8 mouse cellular contexts compared by ENCODE assay signal in the genomic region with DNA sequence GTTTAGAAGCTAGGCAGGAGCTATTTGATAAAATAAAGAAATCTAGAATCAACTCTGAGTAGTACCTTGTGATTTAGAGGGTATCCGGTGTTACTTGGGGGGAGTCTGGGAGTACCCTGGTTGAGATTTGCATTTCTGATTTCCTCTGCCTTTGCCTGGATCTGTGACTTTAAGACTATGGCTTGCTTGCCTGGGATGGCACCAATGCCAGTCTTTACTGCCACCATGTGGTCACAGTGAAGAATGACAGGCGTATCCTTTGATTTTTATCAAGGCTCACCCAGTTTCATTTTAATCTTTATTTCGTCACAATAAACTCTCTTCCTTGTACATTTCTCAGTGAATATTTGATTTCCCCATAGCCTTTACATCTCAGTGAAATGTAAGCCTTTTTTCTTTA. TPM values are rescaled to one million over a fixed set of nuclear protein-coding genes. Genes with fewer than 3 reads are reported as not detected.
DNase-seq lines count a peak whose midpoint lies in the region; ATAC-seq and TF ChIP-seq lines count a peak whose summit lies in the region.
"Had no signal": no experiment of that assay in that cellular context is flagged by ENCODE, and none has a peak within 500 bp of the region (broad histone marks: within the 10 kb centered on the region; RNA-seq: fewer than 3 reads in every experiment).

No protein-coding gene starts in this region.

- no peak overlapping the region for H3K9ac ChIP-seq in limb, embryonic 11.5 days (ENCODE audit: low read length)
- H3K9ac ChIP-seq in lung, postnatal 0 days (replicated peaks; ENCODE audit: low read depth): no peak overlapping the region

- no peaks in the 10 kb centered on the region for H3K4me1 ChIP-seq in limb, embryonic 11.5 days (ENCODE audit: control insufficient read depth, insufficient read depth, low read length)
- H3K4me1 ChIP-seq in limb, embryonic 10.5 days: no peaks in the 10 kb centered on the region
- no peaks in the 10 kb centered on the region for H3K4me1 ChIP-seq in G1E (ENCODE audit: insufficient read depth, low read depth, low read length)
- no peaks in the 10 kb centered on the region for H3K4me1 ChIP-seq in lung, postnatal 0 days (ENCODE audit: insufficient read depth, low read depth, low read length)

- H3K4me2 ChIP-seq in limb, embryonic 11.5 days (ENCODE audit: low read depth, severe bottlenecking): no peak overlapping the region
- H3K4me2 ChIP-seq in lung, postnatal 0 days (replicated peaks; ENCODE audit: low read depth, low read length): no peak overlapping the region

- no peaks in the 10 kb centered on the region for H3K9me3 ChIP-seq in limb, embryonic 11.5 days (ENCODE audit: control insufficient read depth, low read length)
- no peaks in the 10 kb centered on the region for H3K9me3 ChIP-seq in limb, embryonic 10.5 days (replicated peaks)
- H3K9me3 ChIP-seq in G1E (replicated peaks): no peaks in the 10 kb centered on the region
- H3K9me3 ChIP-seq in lung, postnatal 0 days (ENCODE audit: low read length): no peaks in the 10 kb centered on the region

- no peak for ATAC-seq in limb, embryonic 11.5 days (ENCODE audit: insufficient number of reproducible peaks, low FRiP score, low TSS enrichment, low read depth)
- no peak for ATAC-seq in G1E (ENCODE audit: extremely low read depth, insufficient number of reproducible peaks, low FRiP score, poor library complexity, severe bottlenecking)
- ATAC-seq in lung, postnatal 0 days: no peak
- no peak for ATAC-seq in erythroid progenitor cell, adult 5-6 weeks (replicated peaks; ENCODE audit: low FRiP score, poor library complexity, severe bottlenecking)

- H3K36me3 ChIP-seq in limb, embryonic 11.5 days (ENCODE audit: control insufficient read depth, insufficient read depth, low read length): no peaks in the 10 kb centered on the region
- no peaks in the 10 kb centered on the region for H3K36me3 ChIP-seq in limb, embryonic 10.5 days
- H3K36me3 ChIP-seq in G1E (replicated peaks): no peaks in the 10 kb centered on the region
- H3K36me3 ChIP-seq in lung, postnatal 0 days (ENCODE audit: insufficient read depth, low read length): no peaks in the 10 kb centered on the region

- TF ChIP-seq EP300 in lung, postnatal 0 days (IDR thresholded peaks at IDR 0.05): no peak

- TF ChIP-seq CTCF in G1E (IDR thresholded peaks at IDR 0.05; ENCODE audit: low read depth, low read length): peak; percentile 81
- TF ChIP-seq CTCF in lung, postnatal 0 days (IDR thresholded peaks at IDR 0.05): peak; percentile 89

- 13% methylated on average over 3 of the region's 3 CpGs for WGBS in limb, embryonic 11.5 days
- WGBS in limb, embryonic 10.5 days: 11% methylated on average over 3 of the region's 3 CpGs
- 4% methylated on average over 3 of the region's 3 CpGs for WGBS in lung, postnatal 0 days

- no peak overlapping the region for H3K4me3 ChIP-seq in limb, embryonic 11.5 days (ENCODE audit: low read depth, low read length)
- H3K4me3 ChIP-seq in limb, embryonic 10.5 days: no peak overlapping the region
- no peak overlapping the region for H3K4me3 ChIP-seq in G1E (ENCODE audit: low read depth, low read length)
- H3K4me3 ChIP-seq in lung, postnatal 0 days (ENCODE audit: low read depth, low read length): no peak overlapping the region

- peak; percentile 33 for DNase-seq in limb, embryonic 11.5 days (ENCODE audit: low spot score)
- DNase-seq in limb, embryonic 10.5 days (ENCODE audit: low spot score): no peak
- DNase-seq in G1E (ENCODE audit: low spot score): peak; percentile 31
- DNase-seq in brain, embryonic 18.5 days (ENCODE audit: low read depth, low spot score): peak; percentile 28
- peak; percentile 67 for DNase-seq in lung, postnatal 0 days (ENCODE audit: low spot score)
- DNase-seq in left cerebral cortex, adult 18-20 months (ENCODE audit: low spot score in 2 of 2): no peak

- H3K27ac ChIP-seq in limb, embryonic 11.5 days (replicated peaks; ENCODE audit: low read depth, low read length): no peak overlapping the region
- H3K27ac ChIP-seq in limb, embryonic 10.5 days: no peak overlapping the region
- H3K27ac ChIP-seq in lung, postnatal 0 days (ENCODE audit: low read length): no peak overlapping the region

- H3K27me3 ChIP-seq in limb, embryonic 11.5 days (ENCODE audit: control insufficient read depth, insufficient read depth, low read length): no peaks in the 10 kb centered on the region
- H3K27me3 ChIP-seq in limb, embryonic 10.5 days (ENCODE audit: low read depth, poor library complexity, severe bottlenecking): no peaks in the 10 kb centered on the region
- peaks cover 16% of the 10 kb centered on the region for H3K27me3 ChIP-seq in G1E (ENCODE audit: insufficient read depth, low read length)
- no peaks in the 10 kb centered on the region for H3K27me3 ChIP-seq in lung, postnatal 0 days (replicated peaks; ENCODE audit: insufficient read depth, low read length)

RNA-seq across cellular contexts. Expression of a gene that starts 16.3 kb away (rescaled TPM):
- not detected in 2 replicates for polyA plus RNA-seq in limb, embryonic 11.5 days (2014; fragmentation: Nextera tagmentation; extraction: Ambion mirVana)
- not detected in 2 replicates for polyA plus RNA-seq in limb, embryonic 10.5 days (2016; fragmentation: Nextera tagmentation; extraction: Ambion mirVana)
- total RNA-seq in G1E (2014; fragmentation: Nextera tagmentation): not detected in 2 replicates
- 0.22 TPM in 1 of 2 replicates, not detected in the other for total RNA-seq in G1E (2017)
- polyA plus RNA-seq in G1E (2012): not detected in 2 replicates
- polyA plus RNA-seq in lung, postnatal 0 days (2015; fragmentation: Nextera tagmentation; extraction: Ambion mirVana): not detected in 2 replicates
- total RNA-seq in left cerebral cortex, adult 18-20 months (2021): 1 to 10 TPM; 1.6 to 1.8 TPM
- total RNA-seq in erythroid progenitor cell, adult 5-6 weeks (2015; ENCODE audit: low replicate concordance): not detected in 2 replicates
- total RNA-seq in erythroid progenitor cell, adult 5-6 weeks (2017; ENCODE audit: low replicate concordance): not detected in 2 replicates
- polyA plus RNA-seq: heart, embryonic 14.5 days had no signal

RNA-seq across cellular contexts. Expression of a gene that starts 17.4 kb away (rescaled TPM):
- polyA plus RNA-seq in limb, embryonic 11.5 days (2014; fragmentation: Nextera tagmentation; extraction: Ambion mirVana): 0.08 TPM in 1 of 2 replicates, not detected in the other
- polyA plus RNA-seq in limb, embryonic 10.5 days (2016; fragmentation: Nextera tagmentation; extraction: Ambion mirVana): not detected in 2 replicates
- not detected in 2 replicates for total RNA-seq in G1E (2014; fragmentation: Nextera tagmentation)
- total RNA-seq in G1E (2017): 0.12 TPM in 1 of 2 replicates, not detected in the other
- not detected in 2 replicates for polyA plus RNA-seq in G1E (2012)
- polyA plus RNA-seq in lung, postnatal 0 days (2015; fragmentation: Nextera tagmentation; extraction: Ambion mirVana): 0.07 TPM in 1 of 2 replicates, not detected in the other
- 1 to 10 TPM; 1.2 to 1.3 TPM for total RNA-seq in left cerebral cortex, adult 18-20 months (2021)
- not detected in 2 replicates for total RNA-seq in erythroid progenitor cell, adult 5-6 weeks (2015; ENCODE audit: low replicate concordance)
- not detected in 2 replicates for total RNA-seq in erythroid progenitor cell, adult 5-6 weeks (2017; ENCODE audit: low replicate concordance)

RNA-seq across cellular contexts. Expression of a gene that starts 31.3 kb away (rescaled TPM):
- 26.5 and 28.2 TPM in 2 replicates for polyA plus RNA-seq in limb, embryonic 11.5 days (2014; fragmentation: Nextera tagmentation; extraction: Ambion mirVana)
- polyA plus RNA-seq in limb, embryonic 10.5 days (2016; fragmentation: Nextera tagmentation; extraction: Ambion mirVana): 22.5 and 31.4 TPM in 2 replicates
- 31.5 and 32.6 TPM in 2 replicates for total RNA-seq in G1E (2014; fragmentation: Nextera tagmentation)
- total RNA-seq in G1E (2017): 15.7 and 18.8 TPM in 2 replicates
- polyA plus RNA-seq in G1E (2012): 1.5 and 1.7 TPM in 2 replicates
- 12.9 and 15.6 TPM in 2 replicates for polyA plus RNA-seq in lung, postnatal 0 days (2015; fragmentation: Nextera tagmentation; extraction: Ambion mirVana)
- 10 to 100 TPM; 18.4 to 18.5 TPM for total RNA-seq in left cerebral cortex, adult 18-20 months (2021)
- 4.7 and 5.9 TPM in 2 replicates for total RNA-seq in erythroid progenitor cell, adult 5-6 weeks (2015; ENCODE audit: low replicate concordance)
- 5.3 and 6.0 TPM in 2 replicates for total RNA-seq in erythroid progenitor cell, adult 5-6 weeks (2017; ENCODE audit: low replicate concordance)

Comparison
In these comparisons a context has a peak if more than half of its experiments do, and no peak if none do; other contexts are left out.
1. DNase-seq: peak in limb, embryonic 11.5 days (single experiment), G1E (single experiment), brain, embryonic 18.5 days (single experiment) and lung, postnatal 0 days (single experiment); none in limb, embryonic 10.5 days (single experiment) and left cerebral cortex, adult 18-20 months (0 of 2).